Mouse (Mus musculus) liver, embryonic 14.5 days (tissue): ENCODE results near the gene Ubl3. TPM values are rescaled to one million over a fixed set of nuclear protein-coding genes. Genes with fewer than 3 reads are reported as not detected.

ENCODE experiments used
- ATAC-seq: fragments of 200-750 bp; cut with Nextera tagmentation; 2 replicates; pipeline ENCODE4 v1.8.0; 2017; ENCODE audit warnings: moderate number of reproducible peaks, mild to moderate bottlenecking, moderate library complexity; ENCODE audit not compliant: insufficient read depth
- DNase-seq, 3 experiments: peaks; one replicate each; pipeline ENCODE4 v3.0.0-alpha.2; 2012 to 2013; ENCODE audit warnings: low read depth in 3 of 3, low spot score in 3 of 3
- H3K27ac ChIP-seq: fragments of 300-500 bp; sonication (generic); 2 replicates; pipeline ENCODE4 v1.5.1; 2014; ENCODE audit warnings: moderate library complexity, mild to moderate bottlenecking, control low read depth, inconsistent platforms
- H3K27me3 ChIP-seq: fragments of 300-500 bp; sonication (generic); 2 replicates; pipeline ENCODE4 v1.6.1; 2014; ENCODE audit warnings: mild to moderate bottlenecking, low read length, moderate library complexity; ENCODE audit not compliant: control insufficient read depth, insufficient read depth
- H3K36me3 ChIP-seq: fragments of 300-500 bp; sonication (generic); replicated peaks from 2 replicates; pipeline ENCODE4 v1.6.1; 2014; ENCODE audit warnings: low read depth; ENCODE audit not compliant: control insufficient read depth, insufficient read depth
- H3K4me1 ChIP-seq, 2 experiments: fragments of 200-500 bp in 1 of 2; fragments of 300-500 bp in 1 of 2; sonication (generic) in 1 of 2; replicated peaks; 2 replicates each; pipeline ENCODE4 v1.6.1; 2012 to 2014; ENCODE audit warnings: antibody characterized with exemption in 1 of 2, inconsistent platforms in 1 of 2, low read length in 1 of 2; ENCODE audit not compliant: control insufficient read depth in 2 of 2, insufficient read depth in 2 of 2
- H3K4me2 ChIP-seq: fragments of 300-500 bp; sonication (generic); 2 replicates; pipeline ENCODE4 v1.6.1; 2014; ENCODE audit warnings: low read depth, mild to moderate bottlenecking, control low read depth, moderate library complexity
- H3K4me3 ChIP-seq, 2 experiments: fragments of 200-500 bp in 1 of 2; fragments of 300-500 bp in 1 of 2; sonication (generic) in 1 of 2; 2 replicates each; pipeline ENCODE4 v1.5.1; 2012 to 2014; ENCODE audit warnings: low read depth in 2 of 2, low read length in 2 of 2, mild to moderate bottlenecking in 2 of 2, control low read depth in 1 of 2, inconsistent platforms in 1 of 2, moderate library complexity in 1 of 2; ENCODE audit not compliant: insufficient read depth in 1 of 2
- H3K9ac ChIP-seq: fragments of 300-500 bp; sonication (generic); replicated peaks from 2 replicates; pipeline ENCODE4 v1.6.1; 2014; ENCODE audit warnings: mild to moderate bottlenecking, control low read depth, moderate library complexity
- H3K9me3 ChIP-seq: fragments of 300-500 bp; sonication (generic); 2 replicates; pipeline ENCODE4 v1.6.1; 2016; ENCODE audit warnings: low read length, mixed read lengths; ENCODE audit not compliant: control insufficient read depth
- CTCF ChIP-seq: IDR thresholded peaks from 2 replicates; pipeline ENCODE4 v1.5.1; 2016; ENCODE audit warnings: antibody characterized with exemption, low read depth, control low read depth
- EP300 ChIP-seq: IDR thresholded peaks from 2 replicates; pipeline ENCODE4 v1.6.1; 2016; ENCODE audit warnings: antibody characterized with exemption, low read depth
- WGBS: fragments of 180-500 bp; shearing (Covaris S2); extraction: QIAGEN DNeasy Blood & Tissue Kit; methylation state at CpG from one replicate; pipeline ENCODE4 v1.1.7; 2014; ENCODE audit not compliant: insufficient replicate concordance; 5-methylcytosine and 5-hydroxymethylcytosine counted together
- polyA plus RNA-seq, 2 experiments: library from polyadenylated mRNA; depleted of rRNA in 1 of 2; stranded (reverse) in 1 of 2; unstranded in 1 of 2; fragments of >200 nt; fragmentation: Nextera tagmentation in 1 of 2; extraction: Ambion mirVana in 1 of 2; gene quantifications; 2 replicates each; pipeline versions ENCODE4 v1.2.1 to v1.2.3; 2012 to 2014

The Ubl3 gene
- polyA plus RNA-seq, 2 experiments, result 6.3 to 16.0 TPM

DNA sequence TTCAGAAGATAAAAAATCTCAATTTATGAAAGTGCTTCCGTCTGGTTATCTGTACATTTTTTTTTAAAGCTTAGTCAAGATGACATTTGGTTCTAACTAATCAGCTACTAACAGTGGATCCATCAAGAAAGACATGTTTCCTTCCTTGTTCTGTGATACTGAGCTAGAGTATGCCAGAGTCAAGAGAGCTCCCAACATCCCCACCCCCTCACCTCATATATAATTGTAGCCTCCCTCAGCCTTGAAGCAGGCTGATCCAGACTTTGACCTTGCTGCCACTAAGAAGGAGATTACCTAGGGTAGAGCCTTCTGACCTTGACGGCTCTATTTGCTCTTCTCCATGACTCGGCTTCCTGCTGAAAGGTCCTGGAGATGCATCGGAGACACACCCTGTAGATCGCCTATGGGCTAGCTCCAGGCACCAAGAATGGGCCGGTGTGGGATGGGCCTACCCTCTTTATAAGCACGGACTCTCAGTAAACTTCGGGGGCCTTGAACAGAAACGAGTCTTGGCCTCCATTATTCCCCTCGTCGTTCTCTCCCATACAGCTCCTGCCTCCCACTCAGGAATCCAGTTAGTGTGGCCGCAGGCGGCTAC is 27.9 kb upstream of the Ubl3 start:
- H3K27ac ChIP-seq, result no peak overlapping the region
- no peaks in the 10 kb centered on the region for H3K36me3 ChIP-seq
- 79% methylated on average over 13 of the region's 13 CpGs for WGBS
- no peaks in the 10 kb centered on the region for H3K27me3 ChIP-seq
- ATAC-seq (no peak), DNase-seq (no peak)
- TF ChIP-seq CTCF, result no peak
- no peak for TF ChIP-seq EP300
- no peak overlapping the region for H3K4me3 ChIP-seq
- H3K9me3 ChIP-seq, result no peaks in the 10 kb centered on the region
- no peaks in the 10 kb centered on the region for H3K4me1 ChIP-seq
- no peak overlapping the region for H3K9ac ChIP-seq
- H3K4me2 ChIP-seq, result no peak overlapping the region

- TF ChIP-seq EP300 (no peak), CTCF (peak; percentile 49)
- H3K4me1 ChIP-seq, result no peaks in the 10 kb centered on the region
- DNase-seq, result no peak
- WGBS, result 60% methylated on average over 2 of the region's 2 CpGs
- H3K36me3 ChIP-seq, result no peaks in the 10 kb centered on the region
- H3K9ac ChIP-seq, result no peak overlapping the region
- no peak overlapping the region for H3K27ac ChIP-seq
- H3K4me3 ChIP-seq, result no peak overlapping the region
- H3K4me2 ChIP-seq, result no peak overlapping the region
- H3K9me3 ChIP-seq, result no peaks in the 10 kb centered on the region
- ATAC-seq, result no peak
- no peaks in the 10 kb centered on the region for H3K27me3 ChIP-seq
These were observed 26.6 kb upstream of the Ubl3 start for GRCm38 (mm10) chr5:148579156-148579555.

DNA sequence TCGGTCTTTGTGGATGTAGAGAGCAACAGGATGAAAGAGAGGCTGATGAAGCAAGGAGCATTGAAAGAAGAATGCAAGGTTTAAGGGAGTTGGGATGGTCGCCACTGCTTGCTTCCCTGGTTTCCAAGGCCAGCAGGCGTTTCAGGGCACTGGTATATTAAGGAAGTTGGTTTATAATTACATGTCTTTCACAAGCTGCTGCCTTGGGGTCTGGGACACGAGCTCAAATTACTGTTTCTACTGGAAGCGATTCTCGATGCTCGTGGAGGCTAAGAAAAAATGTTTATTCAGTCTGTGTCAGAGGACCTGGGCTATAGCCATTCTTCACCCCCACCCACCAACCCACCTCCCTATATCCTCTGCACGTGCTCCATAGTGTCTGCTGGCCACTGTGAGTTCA is 25.8 kb upstream of the Ubl3 start:
- no peak overlapping the region for H3K4me3 ChIP-seq
- no peaks in the 10 kb centered on the region for H3K4me1 ChIP-seq
- ATAC-seq (no peak), DNase-seq (no peak)
- H3K27me3 ChIP-seq, result no peaks in the 10 kb centered on the region
- no peak overlapping the region for H3K27ac ChIP-seq
- no peak overlapping the region for H3K4me2 ChIP-seq
- H3K36me3 ChIP-seq, result no peaks in the 10 kb centered on the region
- H3K9ac ChIP-seq, result no peak overlapping the region
- H3K9me3 ChIP-seq, result no peaks in the 10 kb centered on the region
- 62% methylated on average over 8 of the region's 8 CpGs for WGBS
- TF ChIP-seq CTCF, result no peak
- TF ChIP-seq EP300, result no peak

GRCm38 (mm10) chr5:148577278-148577677 is 24.7 kb upstream of the Ubl3 start:
- Histone ChIP-seq H3K36me3 (no peaks in the 10 kb centered on the region), H3K4me1 (no peaks in the 10 kb centered on the region), H3K9me3 (no peaks in the 10 kb centered on the region), H3K9ac (no peak overlapping the region), H3K27ac (no peak overlapping the region), H3K27me3 (no peaks in the 10 kb centered on the region), H3K4me2 (no peak overlapping the region), H3K4me3 (no peak overlapping the region)
- 59% methylated on average over 9 of the region's 9 CpGs for WGBS
- no peak for TF ChIP-seq EP300
- no peak for TF ChIP-seq CTCF
- no peak for DNase-seq
- ATAC-seq, result no peak

DNA sequence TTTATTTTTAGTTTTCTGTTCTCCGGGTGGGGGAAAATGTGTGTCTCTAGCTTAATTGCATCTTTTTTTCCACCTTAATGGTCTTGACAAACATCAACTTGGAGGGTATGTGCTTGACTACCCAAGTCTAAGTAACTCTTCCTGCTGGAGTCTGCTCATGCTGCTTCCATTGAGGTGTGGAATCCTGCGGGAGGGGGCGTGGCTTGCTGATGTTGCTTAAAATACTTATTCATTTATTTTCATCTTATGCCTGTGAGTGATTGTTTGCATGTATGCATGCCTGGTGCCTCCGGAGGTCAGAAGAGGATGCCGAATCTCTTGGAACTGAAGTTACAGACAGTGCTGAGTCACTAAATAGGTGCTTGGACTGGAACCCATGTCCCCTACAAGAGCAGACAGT is 22.6 kb upstream of the Ubl3 start:
- WGBS, result 45% methylated on average over 5 of the region's 5 CpGs
- no peak overlapping the region for H3K4me3 ChIP-seq
- no peaks in the 10 kb centered on the region for H3K9me3 ChIP-seq

More for the DNA sequence above, 22.6 kb upstream of the Ubl3 start:
- Histone ChIP-seq H3K36me3 (no peaks in the 10 kb centered on the region), H3K4me1 (no peaks in the 10 kb centered on the region), H3K9ac (no peak overlapping the region), H3K27ac (no peak overlapping the region), H3K4me2 (no peak overlapping the region), H3K27me3 (no peaks in the 10 kb centered on the region)
- ATAC-seq (no peak), DNase-seq (no peak)
- no peak for TF ChIP-seq EP300
- TF ChIP-seq CTCF, result no peak
